Comparison of ENCODE assay signal across 11 mouse cellular contexts in the genomic region with DNA sequence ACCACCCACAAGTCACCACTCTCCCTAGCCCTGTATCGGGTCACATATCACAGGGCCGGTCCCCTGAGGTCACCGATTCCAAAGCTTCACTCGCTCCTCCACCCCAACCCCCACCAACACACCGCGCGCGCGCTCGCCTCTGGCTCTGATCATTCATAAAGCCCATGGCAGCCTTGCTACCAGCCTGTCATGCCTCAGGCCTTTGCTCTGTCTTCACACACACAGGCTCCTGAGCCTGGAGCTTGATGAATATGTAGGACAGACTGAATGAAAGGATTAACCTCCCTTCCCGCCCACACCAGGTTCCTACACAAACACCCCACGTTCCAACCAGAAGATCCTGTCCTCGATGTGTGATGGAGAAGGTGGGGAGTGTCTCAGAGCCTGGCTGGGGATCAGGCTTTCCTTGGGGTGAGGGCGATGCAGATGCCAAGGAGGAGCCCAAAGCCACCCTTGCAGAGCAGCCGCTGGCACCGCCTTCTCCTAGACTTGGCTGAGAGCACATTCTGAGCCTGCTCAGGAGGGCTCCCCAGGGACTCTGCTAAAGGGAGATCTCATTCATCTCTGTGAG. TPM values are rescaled to one million over a fixed set of nuclear protein-coding genes. Genes with fewer than 3 reads are reported as not detected.
DNase-seq lines count a peak whose midpoint lies in the region; ATAC-seq and TF ChIP-seq lines count a peak whose summit lies in the region.
"Had no signal": no experiment of that assay in that cellular context is flagged by ENCODE, and none has a peak within 500 bp of the region (broad histone marks: within the 10 kb centered on the region; RNA-seq: fewer than 3 reads in every experiment).

No protein-coding gene starts in this region.

- peak overlapping the region; percentile 2; the same call in 1 of the 2 replicates for H3K4me3 ChIP-seq in forebrain, embryonic 10.5 days
- H3K4me3 ChIP-seq in hindbrain, embryonic 14.5 days (replicated peaks; ENCODE audit: low read length) = no peak overlapping the region
- no peak overlapping the region for H3K4me3 ChIP-seq in neural tube, embryonic 15.5 days (replicated peaks)
- no peak overlapping the region for H3K4me3 ChIP-seq in heart, adult 2 months
- H3K4me3 ChIP-seq: gastrocnemius, adult 2 months had no signal

- H3K4me1 ChIP-seq in forebrain, embryonic 10.5 days = peaks cover 45% of the 10 kb centered on the region
- peaks cover 12% of the 10 kb centered on the region; the same call in 1 of the 2 replicates for H3K4me1 ChIP-seq in hindbrain, embryonic 14.5 days (replicated peaks; ENCODE audit: control insufficient read depth, insufficient read depth, low read length)
- H3K4me1 ChIP-seq in neural tube, embryonic 15.5 days = peaks cover 15% of the 10 kb centered on the region
- no peaks in the 10 kb centered on the region for H3K4me1 ChIP-seq in heart, adult 2 months (ENCODE audit: control insufficient read depth, insufficient read depth, low read length)

- 30% methylated on average over 16 of the region's 16 CpGs for WGBS in forebrain, embryonic 10.5 days
- 19% methylated on average over 16 of the region's 16 CpGs for WGBS in hindbrain, embryonic 14.5 days
- 41% methylated on average over 16 of the region's 16 CpGs for WGBS in neural tube, embryonic 15.5 days
- WGBS in heart, adult 2 months = 56% methylated on average over 16 of the region's 16 CpGs

- no peak for ATAC-seq in hindbrain, embryonic 14.5 days (ENCODE audit: low FRiP score)
- peak; percentile 66; the same call in 1 of the 2 replicates for ATAC-seq in neural tube, embryonic 15.5 days (ENCODE audit: low FRiP score)
- ATAC-seq: inflammation-experienced regulatory T-cells, adult 6 months had no signal

- DNase-seq in brain, embryonic 14.5 days (ENCODE audit: low read depth) = peak; percentile 69
- no peak for DNase-seq in forebrain, embryonic 10.5 days (ENCODE audit: extremely low spot score, low spot score)
- no peak for DNase-seq in hindbrain, embryonic 14.5 days (ENCODE audit: low spot score)
- no peak for DNase-seq in thymus, postnatal 14 days
- no peak for DNase-seq in heart, adult 2 months
- DNase-seq in thymus, postnatal 25 days = no peak
- DNase-seq: adrenal gland, adult 8-10 months; cerebellum, postnatal 25 days; gastrocnemius, adult 2 months had no signal

- H3K27ac ChIP-seq in forebrain, embryonic 10.5 days = peak overlapping the region; percentile 71
- no peak overlapping the region for H3K27ac ChIP-seq in hindbrain, embryonic 14.5 days
- no peak overlapping the region for H3K27ac ChIP-seq in neural tube, embryonic 15.5 days (replicated peaks)
- H3K27ac ChIP-seq in heart, adult 2 months = no peak overlapping the region
- H3K27ac ChIP-seq: gastrocnemius, adult 2 months had no signal

- TF ChIP-seq EP300 in heart, adult 2 months (IDR thresholded peaks at IDR 0.05; ENCODE audit: insufficient read depth, low read depth, low read length) = no peak

- TF ChIP-seq CTCF in brain, embryonic 14.5 days (IDR thresholded peaks at IDR 0.05; ENCODE audit: borderline replicate concordance, extremely low read depth, insufficient read depth, insufficient read length) = no peak
- TF ChIP-seq CTCF in heart, adult 2 months (IDR thresholded peaks at IDR 0.05) = no peak

- no peak for TF ChIP-seq POLR2A in brain, embryonic 14.5 days (IDR thresholded peaks at IDR 0.05; ENCODE audit: borderline replicate concordance, extremely low read depth, insufficient read depth, insufficient read length, poor library complexity, severe bottlenecking)
- TF ChIP-seq POLR2A in heart, adult 2 months (IDR thresholded peaks at IDR 0.05; ENCODE audit: insufficient read depth, low read depth, low read length) = no peak

- peaks cover 17% of the 10 kb centered on the region for H3K27me3 ChIP-seq in forebrain, embryonic 10.5 days (ENCODE audit: poor library complexity, severe bottlenecking)
- H3K27me3 ChIP-seq in hindbrain, embryonic 14.5 days (ENCODE audit: control insufficient read depth, insufficient read depth, low read length) = peaks cover 4% of the 10 kb centered on the region
- peaks cover 10% of the 10 kb centered on the region; the same call in 1 of the 2 replicates for H3K27me3 ChIP-seq in neural tube, embryonic 15.5 days (replicated peaks)
- no peaks in the 10 kb centered on the region for H3K27me3 ChIP-seq in heart, adult 2 months (ENCODE audit: control insufficient read depth, insufficient read depth, low read length)

- H3K9ac ChIP-seq in hindbrain, embryonic 14.5 days = peak overlapping the region; percentile 20; the same call in 1 of the 2 replicates
- H3K9ac ChIP-seq in neural tube, embryonic 15.5 days (replicated peaks) = 0 out of 2 replicates have a peak overlapping the region, but pooled peaks have one; percentile 10
- no peak overlapping the region for H3K9ac ChIP-seq in heart, adult 2 months (ENCODE audit: low read depth, low read length)

- intact Hi-C loops in heart, adult 2 months (cut with DNase I) = no loop called here

- no peaks in the 10 kb centered on the region for H3K9me3 ChIP-seq in forebrain, embryonic 10.5 days
- H3K9me3 ChIP-seq in hindbrain, embryonic 14.5 days (ENCODE audit: control insufficient read depth, low read length) = no peaks in the 10 kb centered on the region
- no peaks in the 10 kb centered on the region for H3K9me3 ChIP-seq in neural tube, embryonic 15.5 days (replicated peaks)

- no peaks in the 10 kb centered on the region for H3K79me2 ChIP-seq in heart, adult 2 months (replicated peaks; ENCODE audit: control insufficient read depth, insufficient read depth, low read length)

- peaks cover 46% of the 10 kb centered on the region for H3K36me3 ChIP-seq in forebrain, embryonic 10.5 days (replicated peaks)
- no peaks in the 10 kb centered on the region for H3K36me3 ChIP-seq in hindbrain, embryonic 14.5 days (replicated peaks; ENCODE audit: control insufficient read depth, insufficient read depth)
- H3K36me3 ChIP-seq in neural tube, embryonic 15.5 days = no peaks in the 10 kb centered on the region
- H3K36me3 ChIP-seq in heart, adult 2 months (ENCODE audit: control insufficient read depth, insufficient read depth, low read length) = no peaks in the 10 kb centered on the region

- peak overlapping the region; percentile 2; the same call in 1 of the 2 replicates for H3K4me2 ChIP-seq in hindbrain, embryonic 14.5 days (replicated peaks)
- no peak overlapping the region for H3K4me2 ChIP-seq in neural tube, embryonic 15.5 days

RNA-seq across cellular contexts. Expression of a gene that starts 16.8 kb away (rescaled TPM):
- 35.7 and 37.2 TPM in 2 replicates for polyA plus RNA-seq in brain, embryonic 14.5 days (2012; rRNA removed)
- polyA plus RNA-seq in forebrain, embryonic 10.5 days (2016; fragmentation: Nextera tagmentation; extraction: Ambion mirVana) = 26.5 and 27.0 TPM in 2 replicates
- 19.8 and 20.0 TPM in 2 replicates for polyA plus RNA-seq in hindbrain, embryonic 14.5 days (2014; fragmentation: Nextera tagmentation; extraction: Ambion mirVana)
- polyA plus RNA-seq in neural tube, embryonic 15.5 days (2015; fragmentation: Nextera tagmentation; extraction: Ambion mirVana) = 15.9 and 23.5 TPM in 2 replicates
- 1 to 10 TPM; 4.3 to 5.7 TPM for total RNA-seq in heart, adult 2 months (2021)
- 4.2 and 5.5 TPM in 2 replicates for polyA plus RNA-seq in heart, adult 2 months (2012; rRNA removed)
- polyA plus RNA-seq: inflammation-experienced regulatory T-cells, adult 6 months had no signal

RNA-seq across cellular contexts. Expression of a gene that starts 22.0 kb away (rescaled TPM):
- polyA plus RNA-seq in brain, embryonic 14.5 days (2012; rRNA removed) = 28.8 and 34.4 TPM in 2 replicates
- polyA plus RNA-seq in forebrain, embryonic 10.5 days (2016; fragmentation: Nextera tagmentation; extraction: Ambion mirVana) = 57.6 and 60.2 TPM in 2 replicates
- 29.2 and 32.6 TPM in 2 replicates for polyA plus RNA-seq in hindbrain, embryonic 14.5 days (2014; fragmentation: Nextera tagmentation; extraction: Ambion mirVana)
- 38.3 and 39.2 TPM in 2 replicates for polyA plus RNA-seq in neural tube, embryonic 15.5 days (2015; fragmentation: Nextera tagmentation; extraction: Ambion mirVana)
- 10 to 100 TPM; 27.7 to 28.3 TPM for total RNA-seq in heart, adult 2 months (2021)
- polyA plus RNA-seq in heart, adult 2 months (2012; rRNA removed) = 28.1 and 32.9 TPM in 2 replicates

RNA-seq across cellular contexts. Expression of a gene that starts 52.2 kb away (rescaled TPM):
- polyA plus RNA-seq in brain, embryonic 14.5 days (2012; rRNA removed) = 93.0 and 117 TPM in 2 replicates
- 152 and 155 TPM in 2 replicates for polyA plus RNA-seq in forebrain, embryonic 10.5 days (2016; fragmentation: Nextera tagmentation; extraction: Ambion mirVana)
- 87.0 and 94.2 TPM in 2 replicates for polyA plus RNA-seq in hindbrain, embryonic 14.5 days (2014; fragmentation: Nextera tagmentation; extraction: Ambion mirVana)
- 91.1 and 94.0 TPM in 2 replicates for polyA plus RNA-seq in neural tube, embryonic 15.5 days (2015; fragmentation: Nextera tagmentation; extraction: Ambion mirVana)
- 10 to 100 TPM; 31.9 to 34.9 TPM for total RNA-seq in heart, adult 2 months (2021)
- polyA plus RNA-seq in heart, adult 2 months (2012; rRNA removed) = 20.4 and 22.4 TPM in 2 replicates
